Mouse (Mus musculus) midbrain, embryonic 13.5 days (tissue): ENCODE measurements around the gene Apba2. TPM values are rescaled to one million over a fixed set of nuclear protein-coding genes. Genes with fewer than 3 reads are reported as not detected.

ENCODE experiments used
- ATAC-seq: fragments of 200-750 bp; cut with Nextera tagmentation; 2 replicates; pipeline ENCODE4 v1.8.0; 2017; ENCODE audit warnings: mild to moderate bottlenecking, moderate TSS enrichment, moderate library complexity
- H3K27ac ChIP-seq: fragments of 300-500 bp; sonication (generic); 2 replicates; pipeline ENCODE4 v1.5.1; 2015; ENCODE audit warnings: inconsistent platforms, mild to moderate bottlenecking, moderate library complexity
- H3K27me3 ChIP-seq: fragments of 300-500 bp; sonication (generic); 2 replicates; pipeline ENCODE4 v1.6.1; 2015; ENCODE audit warnings: mild to moderate bottlenecking, inconsistent platforms
- H3K36me3 ChIP-seq: fragments of 300-500 bp; sonication (generic); 2 replicates; pipeline ENCODE4 v1.6.1; 2015; ENCODE audit warnings: mild to moderate bottlenecking, inconsistent platforms
- H3K4me1 ChIP-seq: fragments of 300-500 bp; sonication (generic); replicated peaks from 2 replicates; pipeline ENCODE4 v1.6.1; 2015; ENCODE audit warnings: inconsistent platforms
- H3K4me2 ChIP-seq: fragments of 300-500 bp; sonication (generic); replicated peaks from 2 replicates; pipeline ENCODE4 v1.6.1; 2015; ENCODE audit warnings: moderate library complexity, mild to moderate bottlenecking, inconsistent platforms
- H3K4me3 ChIP-seq: fragments of 300-500 bp; sonication (generic); replicated peaks from 2 replicates; pipeline ENCODE4 v1.5.1; 2015; ENCODE audit warnings: mild to moderate bottlenecking, inconsistent platforms
- H3K9ac ChIP-seq: fragments of 300-500 bp; sonication (generic); replicated peaks from 2 replicates; pipeline ENCODE4 v1.6.1; 2015; ENCODE audit warnings: mild to moderate bottlenecking, inconsistent platforms
- H3K9me3 ChIP-seq: fragments of 300-500 bp; sonication (generic); 2 replicates; pipeline ENCODE4 v1.6.1; 2016; ENCODE audit warnings: mild to moderate bottlenecking, inconsistent platforms
- WGBS: fragments of 180-500 bp; shearing (Covaris S2); methylation state at CpG from one replicate; pipeline ENCODE4 v1.1.7; 2015; 5-methylcytosine and 5-hydroxymethylcytosine counted together
- polyA plus RNA-seq: library from polyadenylated mRNA; unstranded; fragments of >200 nt; fragmentation: Nextera tagmentation; extraction: Ambion mirVana; gene quantifications from 2 replicates; pipeline ENCODE4 v1.2.1, GENCODE M21; 2015

Apba2 gene
- polyA plus RNA-seq, 1 experiment from 2014 or later = 161 TPM

DNA sequence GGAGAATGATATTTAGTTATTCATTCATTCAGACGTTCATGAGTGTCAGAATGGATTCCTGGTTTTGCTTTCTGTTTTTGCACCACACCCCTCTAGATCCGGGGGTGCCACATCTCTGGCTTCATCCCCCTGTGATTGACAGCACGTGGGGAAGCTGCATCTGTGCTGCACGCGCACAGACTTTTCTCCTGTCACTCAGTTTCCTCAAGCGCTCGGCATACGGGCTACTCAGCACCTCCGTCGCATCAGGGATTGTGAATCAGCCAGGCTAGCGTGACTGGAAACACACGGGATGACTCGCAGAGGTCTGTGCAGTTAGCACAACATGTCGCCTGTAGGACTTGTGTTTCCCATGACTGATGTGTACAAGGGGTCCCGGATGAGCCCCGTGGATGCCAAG is 72.6 kb downstream of the Apba2 start:
- Histone ChIP-seq H3K9ac (no peak overlapping the region), H3K4me3 (no peak overlapping the region), H3K27me3 (no peaks in the 10 kb centered on the region), H3K4me2 (no peak overlapping the region), H3K36me3 (peaks cover 3% of the 10 kb centered on the region), H3K4me1 (peaks cover 10% of the 10 kb centered on the region), H3K9me3 (no peaks in the 10 kb centered on the region), H3K27ac (no peak overlapping the region)
- no peak for ATAC-seq
- 74% methylated on average over 16 of the region's 16 CpGs for WGBS

DNA sequence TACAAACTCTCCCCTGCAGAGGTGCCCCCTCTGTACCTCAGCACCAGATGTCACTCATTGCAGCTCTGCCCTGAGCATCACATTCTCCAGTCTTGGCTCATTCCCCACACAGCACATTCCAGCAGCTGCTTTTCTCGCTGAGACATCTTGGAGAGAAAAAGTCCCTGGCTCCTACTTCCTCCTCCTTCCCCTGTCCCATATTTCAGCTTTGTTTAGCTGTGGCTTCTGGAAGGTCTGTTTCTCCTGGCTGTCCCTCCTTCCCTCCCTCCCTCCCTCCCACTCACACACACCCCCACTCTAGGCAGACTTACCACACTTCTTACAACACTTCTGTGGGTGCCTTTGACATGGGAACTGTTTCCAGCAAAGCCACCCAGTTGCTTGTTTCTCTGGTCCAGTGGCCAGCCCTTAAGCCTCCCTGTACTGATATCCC is 75.0 kb downstream of the Apba2 start:
- H3K4me1 ChIP-seq = peaks cover 30% of the 10 kb centered on the region
- H3K4me3 ChIP-seq = no peak overlapping the region
- H3K36me3 ChIP-seq = no peaks in the 10 kb centered on the region
- no peak overlapping the region for H3K27ac ChIP-seq
- no peak overlapping the region for H3K4me2 ChIP-seq
- 60% methylated on average over 1 of the region's 1 CpGs for WGBS
- H3K27me3 ChIP-seq = no peaks in the 10 kb centered on the region
- no peak for ATAC-seq
- H3K9me3 ChIP-seq = no peaks in the 10 kb centered on the region
- no peak overlapping the region for H3K9ac ChIP-seq

DNA sequence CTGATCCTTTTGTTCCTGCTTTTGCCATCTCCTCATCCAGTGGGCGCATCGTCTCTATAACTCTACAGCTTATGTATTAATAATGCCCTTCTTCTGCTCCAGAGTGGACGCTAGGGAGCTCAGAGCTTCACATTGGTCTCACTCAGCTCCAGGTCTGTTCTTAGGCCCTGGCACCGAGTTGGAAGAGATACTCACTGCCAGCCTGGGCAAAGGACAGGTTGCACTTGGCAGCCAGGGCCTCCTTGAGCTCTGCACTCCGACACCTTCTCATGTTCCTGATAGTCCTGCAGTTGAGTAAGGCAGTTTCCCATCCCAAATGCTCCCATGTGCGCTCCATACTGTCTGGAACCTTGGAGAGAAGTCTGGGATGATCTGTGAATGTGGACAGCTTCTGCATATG is 76.7 kb downstream of the Apba2 start:
- Histone ChIP-seq H3K4me1 (peaks cover 43% of the 10 kb centered on the region), H3K27ac (no peak overlapping the region), H3K9ac (no peak overlapping the region), H3K36me3 (no peaks in the 10 kb centered on the region), H3K27me3 (no peaks in the 10 kb centered on the region), H3K4me3 (no peak overlapping the region), H3K4me2 (no peak overlapping the region), H3K9me3 (no peaks in the 10 kb centered on the region)
- WGBS = 95% methylated on average over 6 of the region's 6 CpGs
- no peak for ATAC-seq

DNA sequence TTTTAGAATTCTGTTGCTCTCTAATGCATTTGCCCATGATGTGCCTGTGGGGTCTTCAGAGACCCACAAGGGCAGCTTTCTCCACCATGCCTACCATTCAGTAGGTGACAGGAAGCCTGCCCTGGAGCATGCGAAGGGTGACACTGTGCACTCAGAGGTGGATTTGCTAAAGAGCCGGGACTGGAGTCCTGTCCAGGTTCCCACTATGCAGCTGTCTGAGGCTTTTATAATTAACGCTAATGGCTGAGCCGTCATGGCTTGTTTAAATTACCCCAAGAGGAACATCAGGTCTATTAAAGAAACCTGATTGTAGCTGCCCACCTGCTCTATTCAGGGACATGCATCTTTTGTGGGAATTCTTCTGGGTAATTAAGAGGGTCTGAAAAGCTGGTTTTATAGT is 78.4 kb downstream of the Apba2 start:
- 28% methylated on average over 4 of the region's 4 CpGs for WGBS
- H3K4me2 ChIP-seq = no peak overlapping the region

DNA sequence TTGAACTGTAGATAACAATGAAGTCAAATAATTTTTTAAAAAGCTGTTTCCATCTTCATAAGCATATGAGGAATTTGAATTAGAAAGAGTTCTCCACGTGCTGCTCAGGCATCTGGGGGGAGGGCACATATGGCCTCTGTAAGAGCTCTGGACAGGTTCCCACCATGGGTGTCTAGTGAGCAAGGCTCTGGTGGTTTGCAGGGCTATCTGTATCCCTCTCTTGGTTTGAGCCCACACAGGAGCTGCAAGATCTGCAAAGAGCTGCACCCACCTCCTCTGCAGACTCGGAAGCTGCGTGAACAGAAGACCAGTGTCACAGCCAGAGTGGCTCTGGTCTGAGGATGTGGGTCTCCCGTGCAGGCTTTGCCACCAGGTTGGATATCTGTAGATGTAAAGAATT is 78.8 kb downstream of the Apba2 start:
- H3K4me1 ChIP-seq = peaks cover 40% of the 10 kb centered on the region
- no peak overlapping the region for H3K9ac ChIP-seq
- H3K27me3 ChIP-seq = no peaks in the 10 kb centered on the region
- H3K9me3 ChIP-seq = no peaks in the 10 kb centered on the region
- no peak overlapping the region for H3K4me3 ChIP-seq
- no peak overlapping the region for H3K4me2 ChIP-seq
- peak overlapping the region; percentile 71 for H3K27ac ChIP-seq
- 0 out of 2 replicates have a peak, but pooled peaks have one; percentile 38 for ATAC-seq
- no peaks in the 10 kb centered on the region for H3K36me3 ChIP-seq
- 66% methylated on average over 4 of the region's 4 CpGs for WGBS

More for the DNA sequence above, 78.4 kb downstream of the Apba2 start:
- Histone ChIP-seq H3K4me1 (peaks cover 40% of the 10 kb centered on the region), H3K27ac (peak overlapping the region; percentile 71), H3K4me3 (no peak overlapping the region), H3K9me3 (no peaks in the 10 kb centered on the region), H3K27me3 (no peaks in the 10 kb centered on the region), H3K9ac (no peak overlapping the region), H3K36me3 (no peaks in the 10 kb centered on the region)
- peak; percentile 70; the same call in 1 of the 2 replicates for ATAC-seq

DNA sequence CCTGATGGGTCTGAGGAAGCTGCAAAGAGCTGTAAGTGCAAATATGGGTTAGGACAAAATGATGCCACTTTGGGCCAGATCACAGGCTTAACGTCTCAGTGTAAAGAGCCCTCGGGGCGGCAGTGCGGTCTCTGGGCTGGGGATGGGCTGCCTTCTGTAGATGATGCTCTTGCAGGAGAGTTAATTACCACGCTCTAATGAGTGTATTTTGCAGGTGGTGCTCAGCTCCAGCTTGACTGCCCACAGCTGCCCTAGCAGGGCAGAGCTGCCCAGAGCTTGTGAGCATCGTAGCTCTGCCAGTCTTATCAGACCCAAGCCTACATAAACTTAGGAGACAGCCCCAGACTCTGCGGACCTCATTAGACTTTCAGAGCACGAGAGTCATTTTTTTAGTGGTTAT is 80.9 kb downstream of the Apba2 start:
- Histone ChIP-seq H3K4me2 (no peak overlapping the region), H3K27ac (peak overlapping the region; percentile 31; the same call in 1 of the 2 replicates), H3K27me3 (no peaks in the 10 kb centered on the region), H3K9ac (no peak overlapping the region), H3K36me3 (no peaks in the 10 kb centered on the region), H3K9me3 (no peaks in the 10 kb centered on the region), H3K4me1 (peaks cover 40% of the 10 kb centered on the region), H3K4me3 (no peak overlapping the region)
- 54% methylated on average over 8 of the region's 8 CpGs for WGBS
- peak; percentile 31 for ATAC-seq

DNA sequence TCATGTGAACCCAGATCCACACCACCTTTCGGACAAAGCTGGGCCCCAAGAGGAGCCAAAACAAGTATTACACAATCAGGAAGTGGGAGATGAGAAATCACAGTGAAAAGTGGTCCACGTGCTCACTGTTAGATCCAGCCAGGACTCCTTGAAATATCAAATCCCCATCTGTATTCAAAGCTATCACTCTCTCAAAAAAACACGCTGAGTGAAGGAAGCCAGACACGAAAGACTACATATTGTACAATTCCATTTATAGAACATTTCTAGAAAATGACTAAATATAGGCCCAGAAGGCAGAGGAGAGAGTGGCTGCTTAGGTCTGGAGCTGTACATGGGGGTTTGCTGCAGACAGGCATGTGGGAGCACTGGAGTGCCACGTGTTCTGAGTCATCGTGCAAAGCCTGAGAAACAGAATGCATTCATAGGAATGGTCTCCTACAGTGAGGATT is 82.2 kb downstream of the Apba2 start:
- H3K9ac ChIP-seq = no peak overlapping the region
- no peak overlapping the region for H3K4me2 ChIP-seq
- WGBS = 91% methylated on average over 6 of the region's 6 CpGs
- H3K9me3 ChIP-seq = no peaks in the 10 kb centered on the region
- no peak for ATAC-seq
- no peak overlapping the region for H3K27ac ChIP-seq
- peaks cover 43% of the 10 kb centered on the region for H3K4me1 ChIP-seq
- no peak overlapping the region for H3K4me3 ChIP-seq
- H3K36me3 ChIP-seq = no peaks in the 10 kb centered on the region
- H3K27me3 ChIP-seq = no peaks in the 10 kb centered on the region

DNA sequence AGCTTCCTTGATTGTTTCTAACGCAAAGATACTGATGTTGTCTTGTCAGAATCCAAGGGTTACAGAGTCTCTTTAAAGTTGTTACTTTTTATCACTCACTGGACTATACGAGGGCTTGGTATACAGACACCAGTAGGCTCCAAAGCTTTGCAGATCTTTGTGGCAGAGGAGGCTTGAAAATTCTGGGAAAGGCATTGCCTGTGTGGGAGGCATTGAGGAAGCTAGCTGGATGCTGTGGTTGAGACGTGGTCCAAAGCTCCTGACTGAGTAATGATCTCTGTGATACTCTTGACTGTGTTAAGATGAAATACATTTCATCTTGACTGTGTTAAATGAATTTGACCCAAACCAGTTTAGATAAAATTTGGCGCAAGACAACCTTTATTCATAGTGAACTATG is 84.6 kb downstream of the Apba2 start:
- no peak for ATAC-seq
- Histone ChIP-seq H3K4me1 (peaks cover 22% of the 10 kb centered on the region), H3K27me3 (no peaks in the 10 kb centered on the region), H3K9me3 (0 out of 2 replicates have a peak, but pooled peaks cover 4% of the 10 kb centered on the region), H3K27ac (no peak overlapping the region), H3K4me3 (no peak overlapping the region), H3K4me2 (no peak overlapping the region), H3K36me3 (no peaks in the 10 kb centered on the region), H3K9ac (no peak overlapping the region)
- WGBS = 89% methylated on average over 4 of the region's 4 CpGs

DNA sequence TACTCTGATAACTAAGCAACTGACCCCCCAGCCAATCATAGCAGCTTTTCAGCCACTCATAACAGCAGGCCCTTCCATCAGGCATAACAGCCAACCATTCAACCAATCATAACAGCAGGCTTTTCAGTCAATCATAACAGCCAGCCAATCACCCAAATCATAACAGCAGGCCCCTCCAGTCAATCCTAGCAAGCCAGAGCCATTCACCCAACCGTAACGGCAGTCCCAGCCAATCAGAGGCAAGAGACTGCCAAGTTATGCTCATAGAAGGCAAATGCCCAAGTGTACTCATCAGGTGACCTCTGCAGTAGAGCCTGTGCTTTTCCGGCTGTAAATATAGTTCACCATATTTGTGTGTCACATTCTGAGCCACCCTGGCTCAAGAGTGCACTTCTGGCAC is 85.1 kb downstream of the Apba2 start:
- WGBS = 92% methylated on average over 3 of the region's 3 CpGs
- ATAC-seq = no peak
- no peak overlapping the region for H3K4me2 ChIP-seq

DNA sequence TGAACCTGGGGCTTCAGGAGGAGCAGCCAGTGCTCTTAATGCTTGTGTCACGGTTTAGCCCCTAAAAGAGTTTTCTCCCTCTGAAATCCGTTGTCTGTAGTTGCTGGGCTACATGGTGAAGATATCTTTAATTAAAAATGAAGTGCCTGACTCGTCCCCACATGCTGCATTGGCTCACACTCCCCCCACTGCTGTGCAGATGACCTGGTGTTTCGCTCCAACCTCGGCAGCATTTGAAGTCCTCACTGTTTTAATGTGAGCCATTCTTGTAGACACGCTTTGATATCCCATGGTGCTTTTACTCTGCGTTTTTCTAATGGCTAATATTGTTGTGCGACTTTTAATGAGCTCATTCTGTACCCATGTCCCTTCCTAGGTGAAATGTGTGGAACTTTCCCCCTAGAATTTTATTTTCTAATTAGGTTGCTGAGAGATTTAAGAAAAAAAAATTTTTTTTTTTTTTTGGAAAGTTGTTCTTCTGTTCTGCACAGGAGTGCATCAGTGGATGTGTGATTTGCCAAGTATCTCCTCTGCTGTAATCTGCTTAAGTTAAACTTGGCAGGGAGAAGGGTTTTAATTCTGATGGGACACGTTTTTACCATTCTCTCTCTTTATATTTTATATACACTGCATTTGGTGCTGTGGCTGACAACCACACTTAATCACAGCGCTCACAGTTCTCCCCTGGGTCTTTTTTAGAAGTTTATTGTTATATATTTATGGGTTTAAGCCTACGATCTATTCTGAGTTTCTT is 87.3 kb downstream of the Apba2 start:
- Histone ChIP-seq H3K9ac (no peak overlapping the region), H3K4me3 (no peak overlapping the region), H3K27me3 (no peaks in the 10 kb centered on the region), H3K4me1 (peaks cover 5% of the 10 kb centered on the region), H3K27ac (no peak overlapping the region), H3K4me2 (no peak overlapping the region), H3K9me3 (peaks cover 10% of the 10 kb centered on the region; the same call in 1 of the 2 replicates), H3K36me3 (peaks cover 10% of the 10 kb centered on the region; the same call in 1 of the 2 replicates)
- WGBS = 50% methylated on average over 11 of the region's 11 CpGs
- ATAC-seq = no peak

More for the DNA sequence above, 85.1 kb downstream of the Apba2 start:
- Histone ChIP-seq H3K36me3 (peaks cover 4% of the 10 kb centered on the region; the same call in 1 of the 2 replicates), H3K9ac (no peak overlapping the region), H3K9me3 (peaks cover 8% of the 10 kb centered on the region; the same call in 1 of the 2 replicates), H3K27ac (no peak overlapping the region), H3K27me3 (no peaks in the 10 kb centered on the region), H3K4me3 (no peak overlapping the region), H3K4me1 (peaks cover 21% of the 10 kb centered on the region)

DNA sequence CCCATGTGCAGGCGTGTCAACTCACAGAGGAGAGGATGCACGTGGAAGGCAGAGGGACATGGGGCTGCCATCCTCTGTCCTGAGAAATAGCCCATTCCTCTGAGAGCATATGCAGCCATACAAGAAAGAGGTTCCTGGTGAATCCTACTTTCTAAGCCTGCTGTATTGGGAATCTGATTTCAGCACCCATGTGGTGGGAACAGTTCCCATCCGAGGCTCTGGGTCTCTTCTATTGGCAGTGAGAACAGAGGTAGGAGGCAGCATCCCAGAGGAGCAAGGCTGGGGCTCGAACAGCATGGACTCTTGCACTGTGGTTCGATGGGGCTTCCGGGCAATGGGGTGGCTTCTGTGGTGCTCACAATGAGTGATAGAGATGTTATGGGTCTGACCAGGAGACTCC is 93.8 kb downstream of the Apba2 start:
- no peak overlapping the region for H3K4me3 ChIP-seq
- peaks cover 10% of the 10 kb centered on the region; the same call in 1 of the 2 replicates for H3K36me3 ChIP-seq
- H3K27me3 ChIP-seq = no peaks in the 10 kb centered on the region
- H3K9ac ChIP-seq = no peak overlapping the region
- peaks cover 12% of the 10 kb centered on the region; the same call in 1 of the 2 replicates for H3K4me1 ChIP-seq
- 86% methylated on average over 6 of the region's 6 CpGs for WGBS
- no peak overlapping the region for H3K4me2 ChIP-seq
- no peak for ATAC-seq
- peaks cover 10% of the 10 kb centered on the region; the same call in 1 of the 2 replicates for H3K9me3 ChIP-seq
- 0 out of 2 replicates have a peak overlapping the region, but pooled peaks have one; percentile 16 for H3K27ac ChIP-seq

DNA sequence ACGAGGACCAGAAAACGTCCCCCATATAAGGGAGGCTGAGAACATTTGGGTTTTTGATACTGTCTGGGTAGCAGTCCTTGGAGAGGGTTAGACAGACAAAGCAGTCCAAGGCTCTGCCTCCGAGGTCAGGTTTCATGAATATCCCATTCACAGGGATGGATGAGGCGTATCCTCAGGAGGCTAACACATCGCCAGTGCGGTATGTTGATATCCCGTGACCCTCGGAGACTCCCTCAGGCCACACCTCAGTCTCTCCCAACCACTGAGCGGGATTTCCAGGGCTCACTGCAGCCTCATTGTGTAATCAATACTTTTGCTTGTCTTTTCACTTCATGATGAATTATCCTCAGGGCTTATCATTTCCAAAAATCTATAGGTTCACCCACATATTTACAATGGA is 95.1 kb downstream of the Apba2 start:
- 69% methylated on average over 9 of the region's 9 CpGs for WGBS
- Histone ChIP-seq H3K27me3 (no peaks in the 10 kb centered on the region), H3K4me1 (peaks cover 12% of the 10 kb centered on the region; the same call in 1 of the 2 replicates), H3K9me3 (peaks cover under 1% of the 10 kb centered on the region; the same call in 1 of the 2 replicates), H3K4me2 (no peak overlapping the region), H3K9ac (no peak overlapping the region), H3K36me3 (peaks cover 7% of the 10 kb centered on the region; the same call in 1 of the 2 replicates), H3K4me3 (no peak overlapping the region), H3K27ac (no peak overlapping the region)
- peak; percentile 45; the same call in 1 of the 2 replicates for ATAC-seq
